Mouse (Mus musculus): Measurements from ENCODE around the gene Atp6v0c.

DNA sequence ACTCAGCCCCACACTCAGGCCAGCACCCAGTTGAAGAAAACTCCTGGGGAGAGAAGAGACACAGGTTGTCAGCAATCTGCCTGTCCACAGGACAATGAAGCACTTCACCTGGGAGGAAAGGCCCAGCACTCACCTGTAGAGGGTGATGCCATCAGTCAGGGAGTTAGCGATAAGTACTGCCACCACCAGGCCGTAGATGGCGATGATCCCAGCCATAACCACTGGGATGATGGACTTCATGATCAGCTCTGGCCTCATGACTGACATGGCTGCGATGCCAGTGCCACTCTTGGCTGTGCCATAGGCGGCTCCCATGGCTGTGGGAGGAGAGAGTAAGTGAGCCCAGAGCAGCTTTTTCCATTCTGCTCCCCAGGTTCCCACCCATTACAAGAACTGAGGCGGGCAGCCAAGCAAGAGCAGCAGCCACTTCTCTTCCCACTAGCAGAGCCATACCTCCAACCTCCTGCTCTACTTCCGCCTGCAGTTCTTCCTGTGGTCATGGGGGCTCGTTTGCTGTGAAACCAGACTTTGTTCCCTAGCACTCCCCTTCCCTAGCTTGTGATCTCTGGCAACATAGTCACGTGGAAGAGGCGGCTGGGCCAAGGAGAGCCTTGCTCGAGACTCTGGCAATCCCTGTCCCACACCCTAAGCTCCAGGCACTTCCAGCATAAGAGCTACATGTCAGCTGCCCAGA is 4.8 kb downstream of the Atp6v0c start:
- no peak for TF ChIP-seq FLI1 (IDR thresholded peaks at IDR 0.05; ENCODE audit: low read length)
- no peak for TF ChIP-seq GATA1 (IDR thresholded peaks at IDR 0.05; ENCODE audit: borderline replicate concordance, low read length)
